Mouse (Mus musculus) cerebellum, adult 11 months (tissue): ENCODE measurements at regions not wholly inside any gene's neighbourhood (a gene's known extent, or its start where the extent isn't known, plus 50 kb on each side); places are given as distances from the start of the nearest gene placed in this dataset.
"Not testable (repeated sequence)": the region's sequence is repeated elsewhere in the genome, so short reads cannot be mapped to it uniquely, and the experiment has no call there.

ENCODE experiments used
- DNase-seq: peaks from one replicate; pipeline ENCODE4 v3.0.0; 2022

DNA sequence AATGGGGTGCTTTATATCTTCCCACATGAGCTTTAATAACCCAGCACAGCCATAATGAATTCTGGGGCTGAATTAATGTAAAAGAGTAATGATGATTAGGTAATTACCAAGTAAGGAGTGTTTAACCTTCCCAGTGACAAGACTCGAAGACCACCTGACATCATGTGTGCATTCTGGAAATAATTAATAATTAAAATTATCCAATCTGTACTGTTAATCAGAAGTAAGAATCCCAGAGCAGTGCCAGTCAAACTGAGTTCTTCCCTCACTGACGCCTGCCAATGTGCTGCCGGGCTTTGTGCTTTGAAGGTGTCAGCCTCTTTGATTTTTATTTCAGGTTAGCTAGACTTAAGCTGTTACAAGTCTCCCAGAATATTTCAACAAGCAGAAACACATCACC lies 183.0 kb upstream of the Plxna2 start:
- no peak for DNase-seq

DNA sequence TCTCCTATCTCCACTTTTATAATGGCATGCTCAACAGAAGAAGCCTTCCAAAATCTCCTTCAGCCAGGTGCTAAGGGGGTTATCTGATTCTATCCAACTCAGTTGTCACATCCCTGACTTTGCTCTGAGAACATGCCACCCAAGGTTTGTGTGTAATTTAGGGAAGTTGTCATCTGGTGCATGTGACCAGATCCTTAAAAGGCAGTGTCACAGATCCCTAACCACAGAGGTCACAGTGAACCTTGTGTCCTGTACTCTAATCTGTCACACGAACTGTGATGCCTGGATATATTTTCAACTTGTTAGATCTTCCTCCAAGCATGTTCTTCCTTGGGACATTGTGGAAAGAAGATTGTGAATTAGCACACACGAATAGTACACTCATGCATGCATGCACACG lies 189.4 kb upstream of the Plxna2 start:
- no peak for DNase-seq

- no peak for DNase-seq
Measured at GRCm38 (mm10) chr1:194426293-194426692, 191.7 kb upstream of the Plxna2 start.

GRCm38 (mm10) chr1:194424201-194424600 lies 193.8 kb upstream of the Plxna2 start:
- DNase-seq, result no peak

- DNase-seq, result no peak
Measured at GRCm38 (mm10) chr1:194412193-194412592, 205.8 kb upstream of the Plxna2 start.

DNA sequence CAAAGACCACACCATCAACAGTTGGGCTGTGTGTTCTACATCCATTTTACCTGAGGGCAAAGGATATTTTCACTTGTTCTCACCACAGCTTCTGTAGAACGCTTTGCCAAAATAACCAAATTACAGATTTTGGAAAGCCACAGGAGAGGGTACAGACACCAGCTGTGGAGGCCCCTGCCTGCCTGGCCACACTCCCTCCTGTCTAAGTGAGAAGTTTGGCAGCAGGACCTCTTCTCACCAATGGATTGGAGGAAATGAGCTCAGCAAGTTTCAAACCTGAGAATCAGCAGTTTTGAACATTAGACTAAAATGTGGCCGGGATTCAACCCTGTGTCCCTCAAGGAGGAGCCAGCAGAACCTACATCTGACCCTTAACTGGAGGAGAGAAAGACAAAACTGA lies 206.2 kb upstream of the Plxna2 start:
- DNase-seq, result no peak

DNA sequence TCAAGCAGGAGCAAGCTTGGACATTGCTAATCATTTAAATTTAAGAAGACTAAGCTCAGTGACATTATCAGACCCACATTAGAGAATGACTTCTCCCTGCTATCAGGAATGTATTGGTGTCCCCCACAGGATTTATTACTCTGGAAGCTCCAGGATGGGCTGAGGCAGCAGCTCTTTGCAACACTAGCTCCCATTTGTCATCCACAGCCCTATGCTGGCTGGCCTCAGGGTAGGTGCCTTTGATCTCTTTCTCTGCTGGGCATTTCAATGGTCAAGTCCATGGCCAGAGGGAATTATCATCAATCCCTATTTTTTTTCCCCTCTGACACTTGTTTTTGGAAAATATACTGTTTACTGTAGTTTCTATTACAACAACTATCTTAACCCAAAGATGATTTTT lies 218.7 kb upstream of the Plxna2 start:
- no peak for DNase-seq

DNA sequence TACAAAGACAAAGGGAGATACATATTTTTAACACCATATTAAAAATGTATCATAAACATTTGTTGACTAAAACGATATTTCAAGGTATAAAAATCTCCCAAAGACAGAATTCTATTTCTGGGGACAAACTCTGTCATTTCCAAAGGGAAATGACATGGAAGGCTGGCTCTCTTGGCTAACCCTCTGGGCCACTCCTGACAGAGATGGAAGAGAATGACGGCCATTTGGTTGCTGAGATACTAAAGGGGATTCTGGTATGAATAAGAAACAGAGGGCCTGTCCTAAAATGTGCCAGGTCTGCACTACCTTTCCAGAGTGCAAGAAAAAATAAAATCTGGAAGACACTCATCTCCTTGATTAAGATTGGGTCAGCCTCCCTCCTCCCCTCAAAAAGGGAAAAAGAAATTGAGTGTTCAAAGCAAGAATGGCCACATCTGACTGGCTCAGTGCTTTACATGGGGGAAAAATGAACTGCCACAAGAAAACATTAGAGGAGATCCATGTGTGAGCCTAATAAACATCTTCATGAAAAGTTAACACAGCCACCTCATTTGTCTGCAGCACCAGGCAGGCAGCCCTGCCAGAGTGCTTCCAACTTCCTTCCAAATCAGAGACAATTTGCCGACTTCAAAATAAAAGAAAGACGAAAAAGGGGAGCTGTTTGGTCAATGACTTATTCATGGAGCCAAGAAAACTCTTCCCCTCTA lies 221.1 kb upstream of the Plxna2 start:
- DNase-seq, result no peak

DNA sequence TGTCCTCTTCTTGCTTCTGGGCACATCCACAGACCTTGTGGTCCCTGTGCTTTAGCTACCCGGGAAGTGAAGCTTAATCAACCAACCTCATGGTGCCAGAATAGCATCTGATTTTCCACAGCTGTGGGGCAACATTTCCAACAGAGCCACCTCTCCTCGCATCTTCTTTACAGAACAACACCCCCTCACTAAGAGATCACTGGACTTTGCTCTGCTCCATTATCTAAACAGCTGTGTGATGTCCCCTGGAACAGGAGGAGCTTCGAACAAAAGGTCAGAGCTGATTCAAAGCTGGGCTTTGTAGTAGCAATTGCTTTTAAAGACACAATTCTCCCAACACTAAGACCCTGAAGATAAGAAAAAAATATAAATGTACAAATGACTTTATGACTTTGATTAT lies 224.3 kb upstream of the Plxna2 start:
- DNase-seq, result no peak

DNA sequence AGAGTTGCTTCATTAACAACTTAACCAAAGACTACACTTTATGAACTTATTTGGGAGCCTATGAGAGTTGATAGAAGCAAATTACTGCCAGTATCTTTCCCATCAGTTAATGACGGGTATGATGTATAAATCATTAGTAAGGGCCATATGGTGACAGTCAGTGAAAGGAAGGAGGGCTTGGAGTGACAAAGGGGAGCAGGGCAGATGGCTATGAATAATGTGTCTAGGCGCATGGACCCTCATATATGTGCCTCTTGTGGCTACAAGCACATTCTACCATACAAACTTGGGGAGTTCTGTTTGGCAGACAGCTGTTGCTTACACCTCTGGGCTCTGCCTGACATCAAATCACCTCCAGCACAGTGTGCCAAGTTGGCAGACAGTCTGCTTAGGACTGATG lies 227.8 kb upstream of the Plxna2 start:
- DNase-seq, result no peak

DNA sequence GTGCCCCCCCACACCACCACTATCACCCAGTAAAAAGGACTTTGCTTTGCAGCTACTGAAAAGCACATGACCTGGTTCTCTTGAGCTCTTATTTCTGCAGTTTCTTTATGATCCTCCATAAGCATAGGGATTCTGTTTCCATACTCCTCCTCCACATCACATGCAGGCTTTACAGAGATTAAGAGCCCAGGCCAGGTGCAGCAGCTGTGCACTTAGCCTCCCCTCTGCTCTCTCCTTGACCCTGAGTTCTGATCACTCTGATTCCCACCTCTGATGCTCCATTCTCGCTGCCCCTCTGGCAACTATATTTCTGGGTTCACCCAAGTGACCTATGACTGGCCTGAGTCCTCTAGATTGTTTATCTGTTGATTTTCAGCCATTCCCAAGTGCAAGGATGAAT lies 239.9 kb upstream of the Plxna2 start:
- DNase-seq, result no peak

GRCm38 (mm10) chr1:194373511-194373910 lies 244.5 kb upstream of the Plxna2 start:
- DNase-seq, result not testable (repeated sequence)

DNA sequence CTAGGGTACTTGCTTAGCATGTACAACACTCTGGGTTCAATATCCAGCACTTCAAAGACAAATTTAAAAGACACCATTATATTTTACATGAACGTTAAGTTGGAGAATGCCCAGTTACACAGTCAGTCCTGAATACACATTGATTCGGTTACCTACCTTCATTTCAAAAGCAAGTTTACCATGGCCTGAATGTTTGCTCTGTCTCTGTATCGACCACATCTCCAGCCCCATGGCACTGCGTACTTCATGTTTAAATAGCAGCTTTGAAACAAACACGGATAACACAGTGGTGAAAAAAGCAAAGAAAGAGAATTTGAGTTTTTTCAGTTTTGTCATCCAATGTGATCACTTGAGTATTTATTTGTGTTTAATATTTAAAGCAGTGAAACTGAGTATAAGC lies 254.1 kb upstream of the Plxna2 start:
- no peak for DNase-seq

- DNase-seq, result no peak
Measured at GRCm38 (mm10) chr1:194363129-194363768, 254.8 kb upstream of the Plxna2 start.

DNA sequence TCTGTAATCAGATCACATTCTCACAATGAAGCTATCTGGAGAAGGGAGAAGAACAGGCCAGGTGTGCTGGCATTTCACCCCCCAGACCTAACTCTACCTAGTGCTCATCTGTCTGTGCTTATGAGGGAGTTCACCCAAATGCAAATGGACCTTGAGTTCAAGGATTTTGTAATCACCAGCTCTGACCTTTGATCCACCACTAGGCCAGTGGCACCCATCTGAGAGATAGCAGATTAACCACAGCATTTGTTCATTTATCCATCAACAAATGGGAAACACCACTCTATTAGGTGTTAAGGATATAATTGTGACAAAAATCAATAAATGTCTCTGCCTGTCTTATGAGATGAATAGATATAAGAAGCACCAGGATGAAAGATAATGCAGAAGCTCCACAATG lies 255.7 kb upstream of the Plxna2 start:
- no peak for DNase-seq

- DNase-seq, result no peak
Measured at GRCm38 (mm10) chr1:194361316-194361715, 256.7 kb upstream of the Plxna2 start.

GRCm38 (mm10) chr1:194354332-194355120 lies 263.5 kb upstream of the Plxna2 start:
- DNase-seq, result no peak

- no peak for DNase-seq
Measured at GRCm38 (mm10) chr1:194345304-194346033, 272.5 kb upstream of the Plxna2 start.

- DNase-seq, result no peak
Measured at GRCm38 (mm10) chr1:194342568-194342967, 275.4 kb upstream of the Plxna2 start.

DNA sequence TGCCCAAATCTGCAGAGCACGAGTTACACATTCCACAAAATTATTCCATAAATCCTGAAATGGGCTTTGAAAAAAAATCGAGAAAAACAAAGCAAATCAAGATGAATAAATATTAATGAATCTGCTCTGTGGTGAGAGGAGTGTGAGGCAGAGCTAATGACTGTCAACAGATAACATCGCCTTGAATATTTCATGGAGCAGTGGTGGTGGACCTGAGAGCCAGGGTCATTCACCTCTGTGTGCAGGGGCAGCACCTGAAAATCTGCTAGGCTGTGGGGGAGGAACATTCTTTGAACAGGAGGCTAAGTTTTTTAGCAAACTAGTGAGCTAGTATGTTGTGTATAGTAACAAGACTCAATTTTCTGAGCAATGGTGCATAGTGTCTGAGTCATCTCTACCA lies 276.3 kb upstream of the Plxna2 start:
- no peak for DNase-seq

GRCm38 (mm10) chr1:194334752-194335719 lies 283.0 kb upstream of the Plxna2 start:
- DNase-seq, result peak; percentile 27

- no peak for DNase-seq
Measured at GRCm38 (mm10) chr1:194332639-194333038, 285.4 kb upstream of the Plxna2 start.
